Mouse (Mus musculus) left cerebral cortex, adult 2 months (tissue): ENCODE data around the gene Jmjd1c. TPM values are rescaled to one million over a fixed set of nuclear protein-coding genes. Genes with fewer than 3 reads are reported as not detected.

Experiments used
- DNase-seq, 2 experiments: peaks; one replicate each; pipeline ENCODE4 v3.0.0; 2021 to 2022; ENCODE audit warnings: low spot score in 2 of 2, mixed read lengths in 1 of 2; ENCODE audit errors: extremely low spot score in 1 of 2
- H3K27ac ChIP-seq: fragments of 200-600 bp; 2 replicates; pipeline ENCODE4 v1.8.1; 2022
- H3K4me3 ChIP-seq: fragments of 200-600 bp; 2 replicates; pipeline ENCODE4 v1.8.1; 2022
- CTCF ChIP-seq: fragments of 200-600 bp; IDR thresholded peaks from 2 replicates; pipeline ENCODE4 v1.8.1; 2022; ENCODE audit warnings: antibody characterized with exemption, mild to moderate bottlenecking, moderate library complexity
- intact Hi-C: fragments of 180-260 bp; cut with DNase I; formaldehyde crosslinking; loops from one replicate; pipeline ENCODE4 v1.15.1; 2025
- total RNA-seq, 2 experiments: library from RNA; stranded (reverse); gene quantifications; 2 replicates each; pipeline ENCODE4 v1.2.3; 2021

Gene Jmjd1c
- total RNA-seq, 2 experiments from 2014 or later: 86.3 to 102 TPM

DNA sequence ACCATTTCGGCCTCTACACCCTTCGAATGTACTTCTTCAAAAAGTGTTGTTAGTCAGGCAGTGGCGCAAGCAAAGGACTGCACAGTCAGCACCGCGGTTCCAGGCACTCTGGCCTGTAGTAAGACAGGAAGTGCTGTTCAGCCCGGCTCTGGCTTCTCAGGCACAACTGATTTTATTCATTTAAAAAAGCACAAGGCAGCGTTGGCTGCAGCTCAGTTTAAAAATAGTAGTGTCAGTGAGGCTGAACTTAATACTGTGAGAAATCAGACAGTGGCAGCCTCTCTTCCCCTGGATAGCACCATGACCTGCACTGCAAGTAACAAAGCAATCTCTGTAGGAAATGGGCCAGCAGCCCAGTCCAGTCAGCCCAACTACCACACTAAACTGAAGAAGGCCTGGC lies 130.2 kb downstream of the Jmjd1c start:
- no peak for TF ChIP-seq CTCF
- Histone ChIP-seq H3K4me3 (peak overlapping the region; percentile 5; the same call in 1 of the 2 replicates), H3K27ac (peak overlapping the region; percentile 51)
- intact Hi-C loops: no loop called here
- peak in 1 of 2 experiments; percentile 52 for DNase-seq

DNA sequence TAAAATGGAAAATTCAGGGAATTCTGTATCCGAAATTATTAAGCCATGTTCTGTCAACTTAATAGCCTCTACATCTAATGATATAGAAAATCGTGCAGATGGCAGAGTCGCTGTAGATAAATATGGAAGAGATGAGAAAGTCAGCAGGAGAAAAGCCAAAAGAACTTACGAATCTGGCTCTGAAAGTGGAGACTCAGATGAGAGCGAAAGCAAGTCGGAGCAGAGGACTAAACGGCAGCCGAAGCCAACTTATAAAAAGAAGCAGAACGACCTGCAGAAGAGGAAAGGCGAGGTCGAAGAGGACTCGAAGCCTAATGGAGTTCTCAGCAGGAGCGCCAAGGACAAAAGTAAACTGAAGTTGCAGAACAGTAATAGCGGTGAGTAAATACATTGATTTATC lies 130.6 kb downstream of the Jmjd1c start:
- H3K4me3 ChIP-seq: no peak overlapping the region
- TF ChIP-seq CTCF: no peak
- no peak for DNase-seq
- peak overlapping the region; percentile 51 for H3K27ac ChIP-seq
- intact Hi-C loops: no loop called here

DNA sequence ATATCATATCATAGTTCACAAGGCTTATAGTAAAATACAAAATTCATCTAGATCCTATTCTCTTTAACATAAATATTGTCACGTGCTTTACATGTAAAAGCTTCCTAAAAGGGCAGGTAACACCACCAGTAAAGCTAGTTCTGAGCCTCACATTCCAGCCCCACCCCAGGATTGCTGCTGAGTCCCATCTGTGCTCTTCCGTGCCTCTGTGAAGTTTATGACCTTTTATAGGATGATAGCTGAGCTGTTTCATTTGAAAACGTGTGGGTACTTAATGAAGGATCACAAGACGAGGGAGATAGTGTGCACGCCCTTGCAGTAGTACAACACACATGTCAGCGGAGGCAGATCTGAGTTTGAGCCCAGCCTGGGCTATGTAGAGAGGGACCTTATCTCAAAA lies 134.5 kb downstream of the Jmjd1c start:
- Histone ChIP-seq H3K27ac (no peak overlapping the region), H3K4me3 (no peak overlapping the region)
- no peak for DNase-seq
- TF ChIP-seq CTCF: no peak
- intact Hi-C loops: no loop called here

DNA sequence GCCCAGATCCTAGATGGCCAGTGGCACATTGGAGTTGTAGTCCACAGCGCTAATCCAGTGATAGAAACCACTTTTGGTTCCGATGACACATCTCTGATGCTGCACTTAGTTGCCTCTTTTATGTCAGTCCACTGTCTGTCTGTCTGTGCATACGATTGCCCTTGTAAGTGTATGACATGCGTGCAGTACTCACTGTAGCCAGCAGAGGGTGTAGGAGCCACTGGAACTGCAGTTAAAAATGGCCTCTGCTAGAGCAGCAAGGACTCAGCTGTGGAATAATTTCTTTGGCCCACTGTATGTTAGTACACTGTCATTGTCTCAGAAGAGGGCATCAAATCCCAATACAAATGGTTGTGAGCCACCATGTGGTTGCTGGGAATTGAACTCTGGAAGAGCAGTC lies 151.2 kb downstream of the Jmjd1c start:
- TF ChIP-seq CTCF: peak; percentile 63
- DNase-seq: no peak
- intact Hi-C loops: no loop called here

DNA sequence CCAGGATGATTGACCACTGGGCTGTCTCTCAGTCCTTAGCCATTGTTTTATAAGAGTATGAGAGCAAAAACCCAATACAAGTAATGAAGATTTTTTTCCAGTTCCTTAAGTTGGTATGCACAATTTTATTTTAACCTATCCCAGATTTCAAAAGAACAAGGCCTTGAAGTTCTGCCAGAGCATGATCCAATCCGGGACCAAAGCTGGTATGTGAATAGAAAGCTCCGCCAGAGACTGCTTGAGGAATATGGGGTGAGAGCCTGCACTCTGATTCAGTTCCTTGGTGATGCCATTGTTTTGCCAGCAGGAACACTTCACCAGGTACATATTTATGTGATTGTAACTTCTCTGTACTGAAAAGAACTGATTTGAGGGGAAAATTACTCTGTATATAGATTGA lies 153.6 kb downstream of the Jmjd1c start:
- no peak for DNase-seq
- Histone ChIP-seq H3K27ac (peak overlapping the region; percentile 25), H3K4me3 (no peak overlapping the region)
- TF ChIP-seq CTCF: no peak
- intact Hi-C loops: no loop called here

More for the DNA sequence above, 151.2 kb downstream of the Jmjd1c start:
- H3K27ac ChIP-seq: no peak overlapping the region
- H3K4me3 ChIP-seq: no peak overlapping the region

DNA sequence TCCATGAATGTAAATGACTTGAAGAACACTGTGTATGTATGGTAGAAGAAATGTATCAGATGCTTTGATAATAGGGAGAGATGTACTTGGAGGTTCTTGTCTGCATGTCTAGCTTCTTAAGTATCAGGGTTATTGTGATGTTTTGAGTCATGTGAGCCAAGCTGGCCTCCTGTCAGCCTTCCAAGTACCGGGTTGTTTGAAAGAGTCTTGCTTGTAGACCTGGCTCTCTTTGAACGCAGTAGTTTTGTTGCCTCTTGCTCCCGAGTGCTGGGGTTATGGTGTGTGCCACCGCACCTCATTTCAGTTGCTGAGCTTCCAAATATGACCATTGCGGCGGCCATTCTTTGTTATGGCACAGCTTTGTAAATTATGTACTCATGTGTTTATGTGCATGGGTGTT lies 154.9 kb downstream of the Jmjd1c start:
- TF ChIP-seq CTCF: no peak
- intact Hi-C loops: loop anchor here (10.0 kb wide), 1 partner anchor 346 kb away; no protein-coding TSS in a partner anchor
- DNase-seq: no peak
- H3K27ac ChIP-seq: peak overlapping the region; percentile 29; the same call in 1 of the 2 replicates
- no peak overlapping the region for H3K4me3 ChIP-seq

DNA sequence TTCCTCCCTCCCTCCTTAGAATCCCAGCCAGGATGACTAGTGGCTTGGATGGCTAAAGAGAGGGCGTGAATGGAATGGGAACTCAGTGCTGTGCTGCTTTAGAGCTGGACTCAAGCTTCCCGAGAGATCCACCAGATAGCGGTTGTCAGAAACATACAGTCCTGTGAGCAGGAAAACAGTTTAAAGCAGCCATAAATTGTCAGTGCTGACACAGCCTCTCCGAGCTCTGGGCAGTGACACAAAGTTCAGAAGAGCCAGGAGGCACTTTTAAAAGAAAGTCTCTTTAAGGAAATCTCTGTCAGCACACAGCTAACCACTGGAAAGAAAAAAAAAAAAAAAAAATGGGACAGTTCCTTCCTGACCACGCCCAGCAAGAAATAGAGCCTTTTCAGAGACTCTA lies 156.4 kb downstream of the Jmjd1c start:
- intact Hi-C loops: loop anchor here (10.0 kb wide), 1 partner anchor 348 kb away; no protein-coding TSS in a partner anchor

DNA sequence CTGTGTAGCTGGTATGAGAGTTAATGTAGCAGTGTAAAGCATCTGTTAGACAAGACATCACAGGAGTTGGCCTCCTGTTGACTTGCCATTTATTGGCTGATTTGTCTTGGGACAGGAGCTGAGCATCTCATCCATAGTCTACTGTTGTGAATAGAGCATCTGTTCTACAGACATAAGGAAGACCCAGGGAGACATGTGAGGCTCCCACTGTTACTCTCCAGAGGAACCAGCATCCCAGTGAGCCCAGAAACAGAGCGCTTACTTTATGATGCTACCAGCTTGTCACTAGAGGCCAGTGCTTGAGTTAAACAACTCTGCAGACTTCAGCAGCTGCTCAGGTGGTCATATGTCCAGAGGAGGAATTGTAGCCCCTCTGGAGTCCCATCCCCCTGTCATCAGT lies 157.2 kb downstream of the Jmjd1c start:
- no peak for TF ChIP-seq CTCF
- H3K4me3 ChIP-seq: no peak overlapping the region
- no peak for DNase-seq
- H3K27ac ChIP-seq: 0 out of 2 replicates have a peak overlapping the region, but pooled peaks have one; percentile 15
- intact Hi-C loops: loop anchor here (10.0 kb wide), 1 partner anchor 348 kb away; no protein-coding TSS in a partner anchor

More for the DNA sequence above, 156.4 kb downstream of the Jmjd1c start:
- Histone ChIP-seq H3K4me3 (no peak overlapping the region), H3K27ac (peak overlapping the region; percentile 44; the same call in 1 of the 2 replicates)
- no peak for DNase-seq
- no peak for TF ChIP-seq CTCF

DNA sequence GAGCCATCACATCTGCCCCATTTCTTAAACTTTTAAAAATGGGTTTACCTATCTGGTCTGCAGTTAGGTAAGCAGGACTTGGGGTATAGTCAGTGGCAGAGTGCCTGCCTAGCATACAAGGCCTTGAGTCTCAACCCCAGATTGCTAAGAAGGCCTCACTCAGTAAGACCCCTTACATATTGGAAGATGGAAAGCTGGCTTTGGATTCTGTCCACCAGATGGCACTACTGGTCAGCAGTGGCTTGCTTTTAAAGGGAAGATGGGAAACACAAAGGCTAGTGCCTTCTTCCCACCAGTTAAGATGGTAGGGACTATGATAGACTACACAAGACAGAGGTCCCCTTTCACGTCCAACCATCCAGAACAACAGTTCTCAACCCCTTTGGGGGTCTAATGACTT lies 168.9 kb downstream of the Jmjd1c start:
- DNase-seq: peak; percentile 35 to 55
- no peak overlapping the region for H3K4me3 ChIP-seq
- intact Hi-C loops: loop anchor here (2.0 kb wide), 1 partner anchor 46 kb away; no protein-coding TSS in a partner anchor
- TF ChIP-seq CTCF: peak; percentile 80
- no peak overlapping the region for H3K27ac ChIP-seq

DNA sequence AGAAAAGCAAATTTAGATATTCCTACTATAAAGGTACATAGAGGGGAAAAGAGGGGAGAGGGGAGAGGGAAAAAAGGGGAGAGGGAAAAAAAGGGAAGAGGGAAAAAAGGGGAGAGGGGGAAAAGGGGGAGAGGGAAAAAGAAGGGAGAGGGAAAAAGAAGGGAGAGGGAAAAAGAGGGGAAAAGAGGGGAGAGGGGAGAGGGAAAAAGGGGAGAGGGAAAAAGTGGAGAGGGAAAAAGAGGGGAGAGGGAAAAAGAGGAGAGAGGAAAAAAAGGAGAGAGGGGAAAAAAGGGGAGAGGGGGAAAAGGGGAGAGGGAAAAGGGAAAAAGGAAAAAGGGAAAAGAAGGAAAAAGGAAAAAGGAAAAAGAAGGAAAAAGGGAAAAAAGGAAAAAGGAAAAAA lies 180.0 kb downstream of the Jmjd1c start:
- no peak for TF ChIP-seq CTCF
- DNase-seq: no peak
- H3K4me3 ChIP-seq: no peak overlapping the region
- no peak overlapping the region for H3K27ac ChIP-seq
- intact Hi-C loops: no loop called here

DNA sequence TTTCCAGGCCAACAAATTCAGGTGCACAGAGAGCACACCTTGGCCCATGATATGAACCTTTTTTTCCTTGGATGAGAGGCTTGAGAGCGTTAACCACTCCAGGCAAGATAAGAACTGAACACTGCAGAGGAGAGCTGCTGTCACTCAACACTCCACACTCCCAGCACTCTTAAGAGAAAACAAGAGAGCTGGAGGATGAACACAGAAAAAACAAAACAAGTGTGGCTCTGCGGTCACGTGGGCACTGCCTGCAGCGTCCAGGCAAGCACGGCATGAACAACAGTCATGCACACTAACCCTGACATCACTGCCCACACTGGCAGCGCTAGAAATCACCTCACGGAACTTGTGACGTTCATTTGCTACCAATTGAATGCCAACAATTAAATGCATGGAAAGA lies 185.9 kb downstream of the Jmjd1c start:
- Histone ChIP-seq H3K4me3 (no peak overlapping the region), H3K27ac (no peak overlapping the region)
- DNase-seq: no peak
- no peak for TF ChIP-seq CTCF
- intact Hi-C loops: no loop called here

DNA sequence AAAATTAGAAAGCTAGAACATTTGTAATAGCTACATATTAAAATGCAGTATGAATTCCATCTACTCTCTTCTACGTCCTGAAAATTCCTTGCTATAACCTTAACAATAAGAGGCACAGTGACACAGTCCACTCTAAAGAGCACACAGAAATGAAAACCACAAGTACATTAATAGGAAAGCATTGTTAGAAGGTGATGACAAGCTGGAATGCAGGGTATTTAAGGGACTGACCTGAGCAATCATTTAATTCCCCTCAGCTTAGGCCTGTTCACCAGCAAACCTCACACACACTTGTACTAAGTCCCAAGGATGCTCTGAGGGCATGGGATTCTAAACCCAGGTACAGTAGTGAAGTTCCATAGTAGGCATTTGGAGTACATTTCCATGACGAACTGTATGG lies 186.6 kb downstream of the Jmjd1c start:
- H3K27ac ChIP-seq: no peak overlapping the region
- DNase-seq: no peak
- no peak overlapping the region for H3K4me3 ChIP-seq
- no peak for TF ChIP-seq CTCF
- intact Hi-C loops: no loop called here

DNA sequence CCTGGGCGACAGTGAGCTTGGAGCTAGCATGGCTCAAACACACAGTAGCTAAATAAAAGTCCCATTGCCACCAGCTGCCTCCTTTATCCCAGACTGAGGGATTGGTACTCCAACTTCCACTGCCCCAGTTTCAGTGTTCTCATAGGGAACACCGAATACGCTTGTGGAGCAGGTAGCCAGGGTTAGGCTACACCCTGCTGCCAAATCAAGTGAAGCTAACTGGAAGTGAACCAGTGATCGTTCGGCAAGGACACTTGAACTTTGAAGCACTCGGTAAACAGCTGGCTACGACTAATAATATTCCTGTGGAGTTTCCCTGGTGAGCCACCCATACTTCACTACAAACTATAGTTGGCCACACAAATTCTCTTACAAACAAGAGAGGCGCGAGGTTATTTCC lies 187.6 kb downstream of the Jmjd1c start:
- intact Hi-C loops: no loop called here
- Histone ChIP-seq H3K4me3 (peak overlapping the region; percentile 1; the same call in 1 of the 2 replicates), H3K27ac (no peak overlapping the region)
- no peak for TF ChIP-seq CTCF
- no peak for DNase-seq
